Mouse (Mus musculus) mouse embryonic stem cell (cell line): ENCODE results near the gene Zfp609.

Experiments used
- in situ Hi-C, 2 experiments: fragments of 300-500 bp; cut with MboI; formaldehyde crosslinking; loops; 1 replicate in 1 of 2; 3 replicates in 1 of 2; pipeline ENCODE4 v1.14.3; 2019 to 2020; ENCODE audit warnings: low sequenced_read_pairs in 2 of 2, low pct_unique_long_range_greater_than_20kb in 1 of 2, mixed read lengths in 1 of 2; ENCODE audit not compliant: unreplicated experiment in 1 of 2

Gene Zfp609

DNA sequence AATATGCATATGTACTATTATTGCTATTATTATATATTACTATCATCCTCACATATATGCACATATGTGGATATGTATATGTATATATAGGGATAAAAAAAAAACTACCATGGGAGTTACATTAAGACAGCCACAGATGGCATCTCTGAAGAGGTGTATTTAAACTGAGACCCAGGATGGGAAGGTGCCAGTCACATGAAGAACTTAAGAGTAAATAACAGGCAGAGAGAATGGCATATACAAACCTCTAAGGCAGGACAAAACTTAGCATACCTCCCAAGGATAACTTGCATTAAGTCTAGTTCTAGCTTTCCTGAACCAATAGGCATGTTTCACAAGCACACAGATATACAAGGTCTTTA is 83.6 kb downstream of the Zfp609 start:
- in situ Hi-C loops, result no loop called here

GRCm38 (mm10) chr9:65743322-65743721 is 84.0 kb downstream of the Zfp609 start:
- in situ Hi-C loops, result no loop called here

GRCm38 (mm10) chr9:65742777-65743176 is 84.6 kb downstream of the Zfp609 start:
- in situ Hi-C loops, result no loop called here

DNA sequence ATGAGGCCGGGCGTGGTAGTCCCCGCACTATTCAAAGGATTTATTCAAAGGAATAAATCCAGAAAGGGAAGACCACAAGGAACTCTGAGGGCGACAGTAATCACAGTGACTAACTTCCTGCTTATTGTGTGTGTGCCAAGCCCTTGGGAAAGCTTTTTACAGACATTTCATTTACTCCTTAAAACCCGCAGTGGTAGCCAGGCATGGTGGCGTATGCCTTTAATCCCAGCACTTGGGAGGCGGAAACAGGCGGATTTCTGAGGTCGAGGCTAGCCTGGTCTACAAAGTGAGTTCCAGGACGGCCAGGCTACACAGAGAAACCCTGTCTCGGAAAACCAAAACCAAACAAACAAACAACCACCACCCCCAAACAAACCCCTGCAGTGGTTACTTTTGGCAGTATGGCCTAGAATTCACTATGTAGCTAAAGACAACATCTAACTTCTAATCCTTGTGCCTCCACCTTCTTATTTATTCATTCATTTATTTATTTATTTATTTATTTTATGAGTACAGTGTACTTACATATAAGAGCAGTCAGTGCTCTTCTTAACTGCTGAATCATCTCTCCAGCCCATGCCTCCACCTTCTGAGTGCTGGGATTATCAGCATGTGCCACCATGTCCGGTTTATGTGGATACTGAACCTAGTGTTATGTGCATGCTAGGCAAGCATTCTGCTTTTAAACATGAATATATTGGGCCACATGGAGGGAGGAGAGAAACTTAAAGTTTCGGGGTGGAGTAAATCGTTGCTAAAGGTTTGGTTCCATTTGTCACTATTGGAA is 86.1 kb downstream of the Zfp609 start:
- in situ Hi-C loops, result no loop called here

DNA sequence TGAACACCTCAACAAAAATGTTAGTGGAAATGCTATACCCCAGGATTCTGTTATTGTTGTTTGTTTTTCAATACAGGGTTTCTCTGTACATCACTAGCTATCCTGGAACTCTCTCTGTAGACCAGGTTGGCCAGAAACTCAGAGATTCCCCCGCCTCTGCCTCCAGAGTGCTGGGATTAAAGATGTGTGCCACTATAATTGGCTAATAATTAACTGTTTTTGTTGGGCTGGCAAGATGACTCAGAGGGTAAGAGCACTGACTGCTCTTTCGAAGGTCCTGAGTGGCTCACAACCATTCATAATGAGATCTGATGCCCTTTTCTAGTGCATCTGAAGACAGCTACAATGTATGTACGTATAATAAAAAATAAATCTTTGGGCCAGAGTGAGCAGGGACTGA is 92.4 kb downstream of the Zfp609 start:
- in situ Hi-C loops, result no loop called here

- in situ Hi-C loops, result no loop called here
Observed at GRCm38 (mm10) chr9:65728588-65728987, 98.8 kb downstream of the Zfp609 start.

DNA sequence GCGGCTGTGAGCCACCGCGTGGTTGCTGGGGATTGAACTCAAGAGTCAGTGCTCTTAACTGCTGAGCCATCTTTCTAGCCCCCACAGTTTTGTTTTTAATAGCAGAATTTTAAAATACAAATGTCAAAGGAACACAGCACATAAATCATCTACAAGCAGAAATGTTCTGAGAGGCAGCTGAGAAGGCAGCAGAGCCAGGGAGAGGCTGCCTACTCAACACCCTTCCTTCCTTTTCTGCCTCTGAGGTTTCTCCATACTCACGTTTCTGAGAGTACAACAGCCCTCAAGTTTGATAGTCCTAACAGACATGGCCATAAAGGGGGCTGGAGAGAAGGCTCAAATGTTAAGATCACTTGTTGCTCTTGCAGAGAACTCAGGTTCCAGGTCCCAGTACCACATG is 99.9 kb downstream of the Zfp609 start:
- in situ Hi-C loops, result no loop called here

GRCm38 (mm10) chr9:65726431-65726830 is 100.9 kb downstream of the Zfp609 start:
- in situ Hi-C loops, result no loop called here

GRCm38 (mm10) chr9:65725291-65725622 is 102.1 kb downstream of the Zfp609 start:
- in situ Hi-C loops, result no loop called here

GRCm38 (mm10) chr9:65724471-65725290 is 102.7 kb downstream of the Zfp609 start:
- in situ Hi-C loops, result no loop called here

GRCm38 (mm10) chr9:65721161-65721566 is 106.2 kb downstream of the Zfp609 start:
- in situ Hi-C loops, result no loop called here

GRCm38 (mm10) chr9:65718195-65718594 is 109.2 kb downstream of the Zfp609 start:
- in situ Hi-C loops, result no loop called here

- in situ Hi-C loops, result no loop called here
Observed at GRCm38 (mm10) chr9:65703926-65704595, 123.3 kb downstream of the Zfp609 start.

GRCm38 (mm10) chr9:65703241-65703640 is 124.1 kb downstream of the Zfp609 start:
- in situ Hi-C loops, result no loop called here

DNA sequence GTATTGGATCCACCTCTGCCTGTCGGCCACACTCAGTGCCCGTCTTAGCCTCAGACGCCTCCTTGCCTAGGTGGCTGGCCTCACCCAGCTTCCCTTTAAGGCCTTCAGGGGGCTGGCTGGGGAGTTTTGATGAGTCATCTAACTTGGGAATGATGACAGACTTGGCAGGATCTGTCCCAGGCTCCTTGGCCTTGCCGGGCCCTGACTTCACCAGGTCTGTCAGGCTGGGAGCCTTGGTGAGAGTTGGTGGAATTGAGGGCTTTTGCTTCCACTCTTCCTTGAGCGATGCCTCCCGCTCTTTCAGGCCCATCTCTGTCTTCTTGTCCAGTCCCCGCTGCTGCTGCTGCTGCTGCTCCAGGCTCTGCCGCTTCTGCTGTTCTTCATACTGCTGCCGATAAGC is 125.1 kb downstream of the Zfp609 start:
- in situ Hi-C loops, result no loop called here

DNA sequence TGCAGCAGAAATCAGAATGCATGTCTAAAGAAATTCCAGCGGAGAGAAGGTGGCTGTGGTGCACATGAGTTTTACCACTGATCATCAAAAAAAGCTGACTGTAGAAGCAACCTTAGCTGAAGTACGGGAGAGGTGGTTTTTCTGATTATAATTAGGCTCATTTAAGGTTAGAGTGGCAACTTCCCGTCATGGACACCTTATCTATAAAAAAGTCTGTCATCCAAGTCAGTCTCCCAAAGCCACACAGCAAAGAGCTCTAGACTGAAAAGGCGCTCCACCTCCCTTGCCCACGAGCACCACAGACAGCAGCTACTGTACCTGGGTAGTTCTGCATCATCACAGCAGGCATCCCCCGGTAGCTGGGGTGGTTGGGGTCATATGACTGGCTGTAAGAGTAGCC is 126.9 kb downstream of the Zfp609 start:
- in situ Hi-C loops, result no loop called here

- in situ Hi-C loops, result no loop called here
Observed at GRCm38 (mm10) chr9:65697992-65698391, 129.4 kb downstream of the Zfp609 start.

- in situ Hi-C loops, result no loop called here
Observed at GRCm38 (mm10) chr9:65697356-65697755, 130.0 kb downstream of the Zfp609 start.

- in situ Hi-C loops, result no loop called here
Observed at GRCm38 (mm10) chr9:65696337-65696736, 131.0 kb downstream of the Zfp609 start.
